Mouse (Mus musculus) CH12.LX (cell line): ENCODE data around the gene LTO1. TPM values are rescaled to one million over a fixed set of nuclear protein-coding genes. Genes with fewer than 3 reads are reported as not detected.

Experiments
- DNase-seq: peaks from one replicate; pipeline ENCODE4 v3.0.0-alpha.2; 2013; ENCODE audit errors: extremely low read depth
- H3K27ac ChIP-seq: 2 replicates; pipeline ENCODE4 v1.5.1; 2012; ENCODE audit warnings: low read depth, mild to moderate bottlenecking, control low read depth, moderate library complexity; ENCODE audit not compliant: insufficient read depth
- H3K27me3 ChIP-seq: replicated peaks from 2 replicates; pipeline ENCODE3; 2012; ENCODE audit warnings: inconsistent platforms
- H3K36me3 ChIP-seq, 2 experiments: replicated peaks in 1 of 2; 2 replicates each; pipeline versions ENCODE3 to v1.6.1; 2012; ENCODE audit warnings: inconsistent platforms in 1 of 2, low read length in 1 of 2, mild to moderate bottlenecking in 1 of 2, mixed read lengths in 1 of 2, moderate library complexity in 1 of 2; ENCODE audit not compliant: control insufficient read depth in 1 of 2, insufficient read depth in 1 of 2
- H3K4me1 ChIP-seq, 2 experiments: 2 replicates each; pipeline ENCODE4 v1.6.1; 2012; ENCODE audit warnings: inconsistent platforms in 1 of 2, moderate library complexity in 1 of 2; ENCODE audit not compliant: insufficient read depth in 2 of 2, control insufficient read depth in 1 of 2
- H3K4me2 ChIP-seq: 2 replicates; pipeline ENCODE4 v1.6.1; 2012; ENCODE audit warnings: low read depth, mild to moderate bottlenecking, control low read depth; ENCODE audit not compliant: poor library complexity, insufficient read depth, severe bottlenecking
- H3K4me3 ChIP-seq, 3 experiments: fragments of 150-350 bp in 1 of 3; sonication (generic) in 1 of 3; replicated peaks in 1 of 3; 2 replicates each; pipeline versions ENCODE3 to v1.5.1; 2011 to 2012; ENCODE audit warnings: low read depth in 2 of 3, low read length in 2 of 3, mild to moderate bottlenecking in 2 of 3, moderate library complexity in 2 of 3, control low read depth in 1 of 3, improper control_type of control experiment in 1 of 3, inconsistent platforms in 1 of 3, mixed read lengths in 1 of 3; ENCODE audit not compliant: poor library complexity in 1 of 3
- H3K79me2 ChIP-seq: replicated peaks from 2 replicates; pipeline ENCODE4 v1.6.1; 2012; ENCODE audit warnings: mild to moderate bottlenecking, moderate library complexity; ENCODE audit not compliant: control insufficient read depth, poor library complexity, insufficient read depth, severe bottlenecking; ENCODE audit errors: extremely low read depth
- H3K9ac ChIP-seq: 2 replicates; pipeline ENCODE4 v1.6.1; 2012; ENCODE audit warnings: low read depth, mild to moderate bottlenecking, control low read depth, moderate library complexity; ENCODE audit not compliant: insufficient read depth
- H3K9me3 ChIP-seq: replicated peaks from 2 replicates; pipeline ENCODE3; 2012; ENCODE audit warnings: low read length, inconsistent platforms, mixed read lengths
- BHLHE40 ChIP-seq: IDR thresholded peaks from 2 replicates; pipeline ENCODE4 v1.6.1; 2011; ENCODE audit warnings: mild to moderate bottlenecking, low read depth, low read length, improper control_type of control experiment
- CHD1 ChIP-seq: IDR thresholded peaks from 2 replicates; pipeline ENCODE4 v1.6.1; 2012; ENCODE audit warnings: low read depth, low read length, improper control_type of control experiment, inconsistent platforms
- CHD2 ChIP-seq: IDR thresholded peaks from 2 replicates; pipeline ENCODE4 v1.6.1; 2011; ENCODE audit warnings: low read length, improper control_type of control experiment
- CTCF ChIP-seq, 2 experiments: IDR thresholded peaks in 1 of 2; conservative IDR thresholded peaks in 1 of 2; 2 replicates each; pipeline ENCODE4 v1.5.1; 2011 to 2012; ENCODE audit warnings: low read depth in 2 of 2, low read length in 2 of 2, improper control_type of control experiment in 1 of 2, inconsistent platforms in 1 of 2, mild to moderate bottlenecking in 1 of 2, moderate library complexity in 1 of 2
- E2F4 ChIP-seq: IDR thresholded peaks from 2 replicates; pipeline ENCODE4 v1.6.1; 2011; ENCODE audit warnings: low read depth, low read length, improper control_type of control experiment; ENCODE audit not compliant: insufficient replicate concordance
- ELF1 ChIP-seq: IDR thresholded peaks from 2 replicates; pipeline ENCODE4 v1.6.1; 2014; ENCODE audit warnings: low read depth, mild to moderate bottlenecking, inconsistent platforms, low read length, improper control_type of control experiment
- EP300 ChIP-seq: IDR thresholded peaks from 2 replicates; pipeline ENCODE4 v1.6.1; 2011; ENCODE audit warnings: low read length, improper control_type of control experiment
- ETS1 ChIP-seq: conservative IDR thresholded peaks from 2 replicates; pipeline ENCODE4 v1.6.1; 2012; ENCODE audit warnings: low read depth, mild to moderate bottlenecking, inconsistent platforms, low read length, improper control_type of control experiment, moderate library complexity
- GABPA ChIP-seq: IDR thresholded peaks from 2 replicates; pipeline ENCODE4 v1.6.1; 2012; ENCODE audit warnings: low read depth, low read length, improper control_type of control experiment, inconsistent platforms; ENCODE audit not compliant: insufficient replicate concordance
- IRF4 ChIP-seq: IDR thresholded peaks from 2 replicates; pipeline ENCODE4 v1.6.1; 2014; ENCODE audit warnings: low read depth, mild to moderate bottlenecking, inconsistent platforms, low read length, improper control_type of control experiment
- JUN ChIP-seq: IDR thresholded peaks from 2 replicates; pipeline ENCODE4 v1.6.1; 2011; ENCODE audit warnings: low read depth, mild to moderate bottlenecking, low read length, improper control_type of control experiment, moderate library complexity; ENCODE audit not compliant: insufficient read depth
- KAT2A ChIP-seq: IDR thresholded peaks from 2 replicates; pipeline ENCODE4 v1.6.1; 2012; ENCODE audit warnings: low read length, improper control_type of control experiment, inconsistent platforms; ENCODE audit not compliant: insufficient replicate concordance
- MAFK ChIP-seq: IDR thresholded peaks from 2 replicates; pipeline ENCODE4 v1.6.1; 2011; ENCODE audit warnings: low read length, improper control_type of control experiment; ENCODE audit not compliant: insufficient replicate concordance
- MAX ChIP-seq: IDR thresholded peaks from 2 replicates; pipeline ENCODE4 v1.6.1; 2011; ENCODE audit warnings: low read length, improper control_type of control experiment
- MAZ ChIP-seq: IDR thresholded peaks from 2 replicates; pipeline ENCODE4 v1.6.1; 2012; ENCODE audit warnings: low read depth, mild to moderate bottlenecking, inconsistent platforms, low read length, improper control_type of control experiment, moderate library complexity
- MEF2A ChIP-seq: IDR thresholded peaks from 2 replicates; pipeline ENCODE4 v1.6.1; 2014; ENCODE audit warnings: low read depth, mild to moderate bottlenecking, inconsistent platforms, low read length, improper control_type of control experiment, borderline replicate concordance
- MXI1 ChIP-seq: IDR thresholded peaks from 2 replicates; pipeline ENCODE4 v1.6.1; 2011; ENCODE audit warnings: mild to moderate bottlenecking, low read depth, low read length, improper control_type of control experiment
- MYC ChIP-seq: IDR thresholded peaks from 2 replicates; pipeline ENCODE4 v1.6.1; 2011; ENCODE audit warnings: low read depth, mild to moderate bottlenecking, improper control_type of control experiment, low read length
- NELFE ChIP-seq: IDR thresholded peaks from 2 replicates; pipeline ENCODE4 v1.6.1; 2011; ENCODE audit warnings: low read depth, low read length, improper control_type of control experiment
- PAX5 ChIP-seq: IDR thresholded peaks from 2 replicates; pipeline ENCODE4 v1.6.1; 2012; ENCODE audit warnings: low read length, inconsistent platforms, mixed read lengths
- POLR2AphosphoS2 ChIP-seq: IDR thresholded peaks from 2 replicates; pipeline ENCODE4 v1.6.1; 2011; ENCODE audit warnings: low read depth, low read length, improper control_type of control experiment
- RAD21 ChIP-seq: IDR thresholded peaks from 2 replicates; pipeline ENCODE4 v1.6.1; 2011; ENCODE audit warnings: low read depth, mild to moderate bottlenecking, low read length, improper control_type of control experiment, moderate library complexity
- RCOR1 ChIP-seq: conservative IDR thresholded peaks from 2 replicates; pipeline ENCODE4 v1.6.1; 2012; ENCODE audit warnings: low read depth, mild to moderate bottlenecking, inconsistent platforms, low read length, improper control_type of control experiment
- SIN3A ChIP-seq: IDR thresholded peaks from 2 replicates; pipeline ENCODE4 v1.6.1; 2012; ENCODE audit warnings: low read length, improper control_type of control experiment, inconsistent platforms
- TBP ChIP-seq: conservative IDR thresholded peaks from 2 replicates; pipeline ENCODE4 v1.6.1; 2011; ENCODE audit warnings: low read depth, low read length, improper control_type of control experiment
- TCF12 ChIP-seq: IDR thresholded peaks from 2 replicates; pipeline ENCODE4 v1.6.1; 2014; ENCODE audit warnings: low read depth, mild to moderate bottlenecking, inconsistent platforms, low read length, improper control_type of control experiment
- USF1 ChIP-seq: IDR thresholded peaks from 2 replicates; pipeline ENCODE4 v1.6.1; 2014; ENCODE audit warnings: low read depth, mild to moderate bottlenecking, inconsistent platforms, low read length, improper control_type of control experiment
- ZC3H11A ChIP-seq: IDR thresholded peaks from 2 replicates; pipeline ENCODE4 v1.6.1; 2012; ENCODE audit warnings: low read depth, mild to moderate bottlenecking, inconsistent platforms, low read length, improper control_type of control experiment
- ZKSCAN1 ChIP-seq: IDR thresholded peaks from 2 replicates; pipeline ENCODE4 v1.6.1; 2012; ENCODE audit warnings: low read depth, inconsistent platforms, low read length, improper control_type of control experiment, borderline replicate concordance
- ZMIZ1 ChIP-seq: IDR thresholded peaks from 2 replicates; pipeline ENCODE4 v1.6.1; 2012; ENCODE audit warnings: low read depth, mild to moderate bottlenecking, inconsistent platforms, low read length, improper control_type of control experiment
- ZNF384 ChIP-seq: IDR thresholded peaks from 2 replicates; pipeline ENCODE4 v1.6.1; 2012; ENCODE audit warnings: low read depth, low read length, improper control_type of control experiment, inconsistent platforms
- dilution Hi-C: fragments of 300-500 bp; cut with MboI; formaldehyde crosslinking; loops from 2 replicates; pipeline ENCODE4 v1.14.3; 2020; ENCODE audit warnings: low sequenced_read_pairs; ENCODE audit not compliant: extremely low pct_unique_long_range_greater_than_20kb, extremely low pct_ligation_motif_present
- in situ Hi-C: fragments of 300-500 bp; cut with MboI; formaldehyde crosslinking; loops from 3 replicates; pipeline ENCODE4 v1.14.3; 2019; ENCODE audit warnings: low sequenced_read_pairs, low pct_ligation_motif_present, low pct_unique_long_range_greater_than_20kb, mixed read lengths
- polyA plus RNA-seq: library from polyadenylated mRNA; unstranded; fragments of >175 nt; gene quantifications from 2 replicates; pipeline ENCODE4 v1.2.1, GENCODE M21; 2012; ENCODE audit warnings: low read depth; ENCODE audit not compliant: insufficient read length
- total RNA-seq, 2 experiments: library from RNA; depleted of rRNA; stranded (reverse); fragments of 300-350 nt in 1 of 2; fragments of >200 nt in 1 of 2; gene quantifications; 2 replicates each; pipeline ENCODE4 v1.2.3; 2012 to 2014

The LTO1 gene
- total and polyA plus RNA-seq, 3 experiments, result 4.0 to 10.7 (median 8.5) TPM

GRCm38 (mm10) chr7:144936311-144936880 lies 21.5 kb downstream of the LTO1 start:
- H3K9me3 ChIP-seq, result peaks cover 3% of the 10 kb centered on the region
- no peak overlapping the region for H3K27ac ChIP-seq
- H3K4me1 ChIP-seq, result peaks cover 2 to 32% of the 10 kb centered on the region in 2 experiments; a peak in 3 of 4 replicates
- no peaks in the 10 kb centered on the region for H3K36me3 ChIP-seq
- H3K79me2 ChIP-seq, result no peaks in the 10 kb centered on the region
- dilution Hi-C loops (no loop called here), in situ Hi-C loops (loop anchor here (5.0 kb wide), 2 partner anchors 181 to 306 kb away; no protein-coding TSS in a partner anchor)
- no peak overlapping the region for H3K4me2 ChIP-seq
- H3K9ac ChIP-seq, result no peak overlapping the region
- TF ChIP-seq RCOR1 (no peak), ELF1 (no peak), TCF12 (no peak), MEF2A (no peak)
- no peak overlapping the region for H3K4me3 ChIP-seq
- H3K27me3 ChIP-seq, result peaks cover 56% of the 10 kb centered on the region
- DNase-seq, result no peak

DNA sequence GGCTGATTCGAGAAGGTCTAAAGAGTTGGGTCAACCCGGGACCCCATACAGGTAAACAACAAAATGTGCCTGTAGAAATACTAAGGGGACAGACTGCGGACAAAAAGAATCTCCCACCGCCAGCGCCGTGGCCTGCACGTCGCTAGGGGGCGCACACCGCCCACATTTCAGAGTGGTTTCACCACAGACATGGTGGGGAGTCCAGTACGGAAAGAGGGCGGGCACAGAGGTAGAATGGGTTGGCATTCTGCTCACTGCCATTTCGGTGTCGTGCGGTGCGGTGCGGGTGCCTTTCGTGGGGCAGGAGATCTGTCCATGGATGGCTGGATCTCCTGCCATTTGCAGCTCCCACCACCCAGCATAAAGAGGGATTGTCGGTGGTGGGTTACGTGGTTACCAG lies 22.6 kb downstream of the LTO1 start:
- Histone ChIP-seq H3K9ac (no peak overlapping the region), H3K4me3 (peak overlapping the region in 1 of 3 experiments; percentile 46), H3K27ac (no peak overlapping the region), H3K4me2 (peak overlapping the region; percentile 31), H3K9me3 (peaks cover 5% of the 10 kb centered on the region), H3K79me2 (no peaks in the 10 kb centered on the region), H3K27me3 (peaks cover 67% of the 10 kb centered on the region), H3K4me1 (peaks cover under 1 to 27% of the 10 kb centered on the region in 2 experiments; a peak in 3 of 4 replicates), H3K36me3 (no peaks in the 10 kb centered on the region)
- peak; percentile 79 for DNase-seq
- in situ Hi-C loops (loop anchor here (5.0 kb wide), 2 partner anchors 180 to 305 kb away; no protein-coding TSS in a partner anchor), dilution Hi-C loops (no loop called here)
- no peak for TF ChIP-seq MAX
- no peak for TF ChIP-seq EP300
- no peak for TF ChIP-seq ZKSCAN1
- no peak for TF ChIP-seq KAT2A
- peak; percentile 97 for TF ChIP-seq RAD21
- peak; percentile 60 to 97 for TF ChIP-seq CTCF (conservative IDR thresholded peaks at IDR 0.05 in 1 of 2, IDR thresholded peaks at IDR 0.05 in 1 of 2; ENCODE audit: low read depth in 2 of 2, low read length in 2 of 2)
- peak; percentile 41; the same call in 1 of the 2 replicates for TF ChIP-seq IRF4
- TF ChIP-seq NELFE, result no peak
- no peak for TF ChIP-seq MXI1
- no peak for TF ChIP-seq TBP
- no peak for TF ChIP-seq USF1
- peak; percentile 61; the same call in 1 of the 2 replicates for TF ChIP-seq MAZ
- no peak for TF ChIP-seq MAFK
- TF ChIP-seq CHD2, result no peak
- no peak for TF ChIP-seq E2F4
- no peak for TF ChIP-seq ZNF384
- TF ChIP-seq ZMIZ1, result no peak
- 0 out of 2 replicates have a peak, but pooled peaks have one; percentile 23 for TF ChIP-seq ELF1
- no peak for TF ChIP-seq CHD1
- TF ChIP-seq ETS1, result no peak
- no peak for TF ChIP-seq MYC
- TF ChIP-seq MEF2A, result no peak
- no peak for TF ChIP-seq POLR2AphosphoS2
- no peak for TF ChIP-seq BHLHE40
- no peak for TF ChIP-seq GABPA
- peak; percentile 38; the same call in 1 of the 2 replicates for TF ChIP-seq ZC3H11A
- 0 out of 2 replicates have a peak, but pooled peaks have one; percentile 20 for TF ChIP-seq TCF12
- no peak for TF ChIP-seq RCOR1
- no peak for TF ChIP-seq PAX5
- TF ChIP-seq SIN3A, result no peak
- TF ChIP-seq JUN, result no peak
